Mouse (Mus musculus): ENCODE data around the gene Cd93. TPM values are rescaled to one million over a fixed set of nuclear protein-coding genes. Genes with fewer than 3 reads are reported as not detected.

Cd93 gene
- polyA plus RNA-seq, 1 experiment: 0.12 TPM

- no peak overlapping the region for H3K4me3 ChIP-seq
- H3K27me3 ChIP-seq (ENCODE audit: control insufficient read depth, insufficient read depth, insufficient read length): no peaks in the 10 kb centered on the region
- no peak overlapping the region for H3ac ChIP-seq (ENCODE audit: control insufficient read depth, insufficient read length)
Observed at GRCm38 (mm10) chr2:148402227-148402626, 41.1 kb downstream of the Cd93 start.

GRCm38 (mm10) chr2:148398901-148399685 lies 44.3 kb downstream of the Cd93 start:
- H3ac ChIP-seq (ENCODE audit: control insufficient read depth, insufficient read length): no peak overlapping the region
- H3K4me2 ChIP-seq (ENCODE audit: low read depth): no peak overlapping the region
- H3K79me2 ChIP-seq (ENCODE audit: control insufficient read depth, insufficient read depth): no peaks in the 10 kb centered on the region
- no peaks in the 10 kb centered on the region for H3K27me3 ChIP-seq (ENCODE audit: control insufficient read depth, insufficient read depth, insufficient read length)
- H3K4me3 ChIP-seq: no peak overlapping the region
- H3K36me3 ChIP-seq (ENCODE audit: control insufficient read depth, insufficient read depth): no peaks in the 10 kb centered on the region
- TF ChIP-seq TCF12 (IDR thresholded peaks at IDR 0.05; ENCODE audit: insufficient read depth, poor library complexity, severe bottlenecking): no peak
- no peak for TF ChIP-seq POLR2A (IDR thresholded peaks at IDR 0.05; ENCODE audit: insufficient read length, low read depth)
- no peak for TF ChIP-seq CEBPB (IDR thresholded peaks at IDR 0.05; ENCODE audit: insufficient read depth, poor library complexity, severe bottlenecking)
- TF ChIP-seq POLR2AphosphoS2 (IDR thresholded peaks at IDR 0.05; ENCODE audit: insufficient read length, low read depth): no peak
- TF ChIP-seq SRF (IDR thresholded peaks at IDR 0.05; ENCODE audit: control insufficient read depth, insufficient read length, low read depth): no peak
- no peak for TF ChIP-seq REST (IDR thresholded peaks at IDR 0.05; ENCODE audit: insufficient read depth, insufficient read length)
- no peak for TF ChIP-seq MYOD1 (IDR thresholded peaks at IDR 0.05; ENCODE audit: control insufficient read depth in 1 of 3, insufficient read length in 2 of 3, low read depth in 2 of 3)
- no peak for TF ChIP-seq E2F4 (IDR thresholded peaks at IDR 0.05; ENCODE audit: insufficient read depth)
- TF ChIP-seq USF1 (IDR thresholded peaks at IDR 0.05; ENCODE audit: low read depth): no peak

More at GRCm38 (mm10) chr2:148402227-148402626, 41.1 kb downstream of the Cd93 start:
- no peaks in the 10 kb centered on the region for H3K79me2 ChIP-seq (ENCODE audit: control insufficient read depth, insufficient read depth)
- no peak overlapping the region for H3K4me2 ChIP-seq (ENCODE audit: low read depth)
- TF ChIP-seq MAX (IDR thresholded peaks at IDR 0.05; ENCODE audit: low read depth) (no peak), USF1 (IDR thresholded peaks at IDR 0.05; ENCODE audit: low read depth) (no peak)
- no peaks in the 10 kb centered on the region for H3K36me3 ChIP-seq (ENCODE audit: control insufficient read depth, insufficient read depth)

GRCm38 (mm10) chr2:148397784-148398100 lies 45.6 kb downstream of the Cd93 start:
- Histone ChIP-seq H3K79me2 (ENCODE audit: control insufficient read depth, insufficient read depth) (no peaks in the 10 kb centered on the region), H3ac (ENCODE audit: control insufficient read depth, insufficient read length) (no peak overlapping the region), H3K4me2 (ENCODE audit: low read depth) (peak overlapping the region; percentile 73), H3K4me3 (no peak overlapping the region), H3K36me3 (ENCODE audit: control insufficient read depth, insufficient read depth) (no peaks in the 10 kb centered on the region), H3K27me3 (ENCODE audit: control insufficient read depth, insufficient read depth, insufficient read length) (no peaks in the 10 kb centered on the region)
- no peak for TF ChIP-seq E2F4 (IDR thresholded peaks at IDR 0.05; ENCODE audit: insufficient read depth)
- peak; percentile 47 for TF ChIP-seq TCF12 (IDR thresholded peaks at IDR 0.05; ENCODE audit: insufficient read depth, poor library complexity, severe bottlenecking)
- TF ChIP-seq CEBPB (IDR thresholded peaks at IDR 0.05; ENCODE audit: insufficient read depth, poor library complexity, severe bottlenecking): no peak
- TF ChIP-seq MYOD1 (IDR thresholded peaks at IDR 0.05; ENCODE audit: control insufficient read depth in 1 of 3, insufficient read length in 2 of 3, low read depth in 2 of 3): peak; percentile 92 to 95 (median 93)
- no peak for TF ChIP-seq MAX (IDR thresholded peaks at IDR 0.05; ENCODE audit: low read depth)
- no peak for TF ChIP-seq POLR2A (IDR thresholded peaks at IDR 0.05; ENCODE audit: insufficient read length, low read depth)
- TF ChIP-seq SRF (IDR thresholded peaks at IDR 0.05; ENCODE audit: control insufficient read depth, insufficient read length, low read depth): no peak
- no peak for TF ChIP-seq POLR2AphosphoS2 (IDR thresholded peaks at IDR 0.05; ENCODE audit: insufficient read length, low read depth)
- no peak for TF ChIP-seq REST (IDR thresholded peaks at IDR 0.05; ENCODE audit: insufficient read depth, insufficient read length)
- no peak for TF ChIP-seq USF1 (IDR thresholded peaks at IDR 0.05; ENCODE audit: low read depth)
- no peak for TF ChIP-seq TCF3 (IDR thresholded peaks at IDR 0.05; ENCODE audit: insufficient read length, low read depth)
- no peak for TF ChIP-seq MYOG (IDR thresholded peaks at IDR 0.05; ENCODE audit: control insufficient read depth in 1 of 3, insufficient read depth in 1 of 3, insufficient read length in 2 of 3, low read depth in 2 of 3)

GRCm38 (mm10) chr2:148397015-148397783 lies 46.2 kb downstream of the Cd93 start:
- H3K36me3 ChIP-seq (ENCODE audit: control insufficient read depth, insufficient read depth): no peaks in the 10 kb centered on the region
- H3K4me3 ChIP-seq: no peak overlapping the region
- H3K27me3 ChIP-seq (ENCODE audit: control insufficient read depth, insufficient read depth, insufficient read length): no peaks in the 10 kb centered on the region
- TF ChIP-seq MYOD1 (IDR thresholded peaks at IDR 0.05; ENCODE audit: control insufficient read depth in 1 of 3, insufficient read length in 2 of 3, low read depth in 2 of 3) (no peak), REST (IDR thresholded peaks at IDR 0.05; ENCODE audit: insufficient read depth, insufficient read length) (no peak), TCF12 (IDR thresholded peaks at IDR 0.05; ENCODE audit: insufficient read depth, poor library complexity, severe bottlenecking) (no peak), MAX (IDR thresholded peaks at IDR 0.05; ENCODE audit: low read depth) (no peak), MYOG (IDR thresholded peaks at IDR 0.05; ENCODE audit: control insufficient read depth in 1 of 3, insufficient read depth in 1 of 3, insufficient read length in 2 of 3, low read depth in 2 of 3) (no peak), TCF3 (IDR thresholded peaks at IDR 0.05; ENCODE audit: insufficient read length, low read depth) (no peak)
- H3K4me2 ChIP-seq (ENCODE audit: low read depth): peak overlapping the region; percentile 73
- no peaks in the 10 kb centered on the region for H3K79me2 ChIP-seq (ENCODE audit: control insufficient read depth, insufficient read depth)
- no peak overlapping the region for H3ac ChIP-seq (ENCODE audit: control insufficient read depth, insufficient read length)

GRCm38 (mm10) chr2:148396209-148396608 lies 47.2 kb downstream of the Cd93 start:
- no peak for TF ChIP-seq SRF (IDR thresholded peaks at IDR 0.05; ENCODE audit: control insufficient read depth, insufficient read length, low read depth)
- no peaks in the 10 kb centered on the region for H3K36me3 ChIP-seq (ENCODE audit: control insufficient read depth, insufficient read depth)
- no peak overlapping the region for H3ac ChIP-seq (ENCODE audit: control insufficient read depth, insufficient read length)
- no peak overlapping the region for H3K4me3 ChIP-seq
- peak overlapping the region; percentile 73 for H3K4me2 ChIP-seq (ENCODE audit: low read depth)
- no peaks in the 10 kb centered on the region for H3K27me3 ChIP-seq (ENCODE audit: control insufficient read depth, insufficient read depth, insufficient read length)
- no peaks in the 10 kb centered on the region for H3K79me2 ChIP-seq (ENCODE audit: control insufficient read depth, insufficient read depth)

Measured in myocyte (in vitro differentiated cells).